Mouse (Mus musculus): ENCODE measurements around the gene Mtmr1.

- no peak for TF ChIP-seq HCFC1 (IDR thresholded peaks at IDR 0.05; ENCODE audit: borderline replicate concordance, insufficient read depth, low read length)
- no peak for TF ChIP-seq CHD2 (IDR thresholded peaks at IDR 0.05; ENCODE audit: low read depth, low read length)
- TF ChIP-seq ZNF384 (IDR thresholded peaks at IDR 0.05; ENCODE audit: low read depth, low read length) = no peak
- TF ChIP-seq ZC3H11A (IDR thresholded peaks at IDR 0.05; ENCODE audit: borderline replicate concordance, low read depth, low read length) = no peak
- no peak for TF ChIP-seq MAFK (IDR thresholded peaks at IDR 0.05; ENCODE audit: insufficient read depth, low read depth, low read length)
Measured at GRCm38 (mm10) chrX:71364554-71364991, at the start of gene Mtmr1.
